Mouse (Mus musculus): ENCODE data around the gene Trim9. TPM values are rescaled to one million over a fixed set of nuclear protein-coding genes. Genes with fewer than 3 reads are reported as not detected.

Gene Trim9
- total and polyA plus RNA-seq, 3 experiments = not detected

Other genes starting within 250 kb of the Trim9 start
- 45.2 and 48.4 TPM in 2 replicates for gene Nin, start 233.9 kb downstream of the Trim9 start, total RNA-seq (2012; rRNA removed)
- 10 to 100 TPM in 1 of 2 experiments, not detected in 1; 49.1 TPM for gene Nin, start 233.9 kb downstream of the Trim9 start, polyA plus RNA-seq (2012; ENCODE audit: insufficient read depth in 1 of 2, insufficient read length in 2 of 2, low read depth in 1 of 2, low replicate concordance in 2 of 2, missing spikeins in 1 of 2)
- gene Abhd12b, start 193.5 kb downstream of the Trim9 start, total RNA-seq (2012; rRNA removed) = 0.10 TPM in 1 of 2 replicates, not detected in the other
- gene Abhd12b, start 193.5 kb downstream of the Trim9 start, polyA plus RNA-seq (2012; ENCODE audit: insufficient read depth in 1 of 2, insufficient read length in 2 of 2, low read depth in 1 of 2, low replicate concordance in 2 of 2, missing spikeins in 1 of 2) = not detected
- 13.9 and 17.2 TPM in 2 replicates for gene Pygl, start 116.1 kb downstream of the Trim9 start, total RNA-seq (2012; rRNA removed)
- gene Pygl, start 116.1 kb downstream of the Trim9 start, polyA plus RNA-seq (2012; ENCODE audit: insufficient read depth in 1 of 2, insufficient read length in 2 of 2, low read depth in 1 of 2, low replicate concordance in 2 of 2, missing spikeins in 1 of 2) = 10 to 100 TPM in 1 of 2 experiments, not detected in 1; 26.9 TPM
- 51.6 and 51.9 TPM in 2 replicates for gene Tmx1, start 105.5 kb upstream of the Trim9 start, total RNA-seq (2012; rRNA removed)
- gene Tmx1, start 105.5 kb upstream of the Trim9 start, polyA plus RNA-seq (2012; ENCODE audit: insufficient read depth in 1 of 2, insufficient read length in 2 of 2, low read depth in 1 of 2, low replicate concordance in 2 of 2, missing spikeins in 1 of 2) = 10 to 100 TPM in 1 of 2 experiments, not detected in 1; 71.6 TPM